Mouse (Mus musculus): Measurements from ENCODE around the gene Pan2.
"Not testable (repeated sequence)": the region's sequence is repeated elsewhere in the genome, so short reads cannot be mapped to it uniquely, and the experiment has no call there.

The Pan2 gene

DNA sequence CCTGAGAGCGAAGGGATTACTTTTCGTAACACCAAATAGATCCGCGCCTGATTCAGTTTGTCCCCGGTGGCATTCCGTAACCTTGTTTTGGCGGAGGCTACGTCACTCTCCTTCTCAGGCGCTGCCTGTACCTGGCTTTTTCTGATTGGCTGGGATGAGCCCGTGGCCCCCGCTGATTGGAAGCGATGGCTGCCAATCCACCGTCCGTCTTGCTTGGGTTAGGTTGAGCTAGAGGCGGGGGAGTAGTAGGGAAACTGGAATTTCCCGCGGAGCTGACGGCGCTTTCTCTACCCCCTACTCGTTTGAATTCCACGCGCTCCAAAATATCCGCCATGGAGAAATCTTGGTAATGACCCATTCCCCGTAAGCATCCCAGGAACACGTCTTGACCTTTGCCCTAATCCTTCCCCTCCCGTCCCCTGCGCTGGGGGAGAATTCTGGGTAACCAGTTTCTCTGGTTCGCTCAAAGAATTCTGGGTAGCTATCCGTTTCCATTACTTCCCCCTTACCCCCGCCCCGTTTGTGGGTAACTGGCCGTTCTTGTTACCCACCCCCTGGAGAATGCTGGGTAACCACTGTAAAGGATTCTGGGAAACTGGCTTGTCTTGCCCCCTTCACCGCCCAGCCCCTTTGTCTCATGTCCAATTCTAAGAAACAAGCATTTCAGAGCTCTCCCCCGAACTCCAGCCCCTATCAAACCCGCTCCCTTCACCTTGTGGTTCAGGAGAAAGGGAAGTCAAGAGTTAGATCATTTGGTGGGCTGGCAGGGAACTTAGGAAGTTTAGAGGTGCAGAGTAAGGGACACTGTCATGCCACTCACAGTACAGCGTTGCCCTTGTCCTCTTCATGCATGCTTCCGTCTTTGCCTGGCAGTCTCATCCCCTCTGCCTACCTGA, at the start of gene Pan2:
Gene Pan2 (plus strand): TSS at position 210 of the 896 bp plus-strand sequence.
- DNase-seq (ENCODE audit: extremely low read depth, low read depth, low spot score): peak; percentile 97

DNA sequence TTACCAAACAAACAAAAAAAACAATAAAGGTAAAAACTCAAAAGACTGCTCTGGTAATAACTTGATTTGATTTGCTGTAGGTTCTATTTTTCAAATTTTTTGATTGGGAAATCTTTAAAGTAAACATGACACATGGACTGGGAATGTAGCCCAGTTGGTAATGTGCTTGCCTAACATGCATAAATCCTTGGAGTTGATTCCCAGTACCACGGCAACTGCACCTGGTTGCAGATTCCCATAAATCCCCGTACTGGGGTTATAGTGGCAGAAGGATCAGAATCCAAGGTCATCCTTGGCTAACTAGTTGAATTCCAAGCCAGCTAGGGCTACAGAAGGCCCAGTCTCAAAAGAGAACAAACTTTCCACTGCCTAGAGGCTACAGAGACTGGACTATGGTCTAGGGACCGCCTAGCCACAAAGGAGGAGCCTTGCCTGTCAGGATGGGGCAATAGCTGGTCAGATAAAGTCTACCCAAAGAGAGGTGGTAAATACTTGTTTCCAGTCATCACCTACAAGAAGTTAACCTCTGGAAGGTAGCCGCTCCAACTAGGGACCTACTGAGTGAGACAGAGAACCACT, 49.4 kb upstream of the Pan2 start, which contains the start of gene Apon:
Gene Apon (plus strand): TSS at position 420 of the 579 bp plus-strand sequence.
- peak; percentile 74 for DNase-seq (ENCODE audit: extremely low read depth, low read depth, low spot score)

DNA sequence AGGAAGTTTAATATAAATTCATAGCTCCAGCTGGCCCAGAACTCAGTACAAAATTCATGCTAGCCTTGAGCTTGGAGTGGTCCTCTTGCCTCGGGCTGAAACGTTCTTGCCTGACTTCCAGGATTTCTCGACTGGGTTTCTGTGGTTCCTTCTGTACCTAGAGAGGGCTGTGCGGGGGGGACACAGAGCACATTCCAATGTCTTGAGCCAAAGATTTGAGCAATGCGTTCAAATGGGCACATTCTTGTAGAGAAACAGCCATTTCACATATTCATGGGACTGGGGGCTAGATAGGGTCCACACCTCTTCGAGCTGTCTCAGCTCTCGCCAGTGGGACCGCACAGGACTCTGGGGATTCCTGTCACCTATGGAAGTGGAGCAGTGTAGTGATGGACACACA, 47.2 kb upstream of the Pan2 start:
- no peak for DNase-seq (ENCODE audit: extremely low read depth, low read depth, low spot score)

DNA sequence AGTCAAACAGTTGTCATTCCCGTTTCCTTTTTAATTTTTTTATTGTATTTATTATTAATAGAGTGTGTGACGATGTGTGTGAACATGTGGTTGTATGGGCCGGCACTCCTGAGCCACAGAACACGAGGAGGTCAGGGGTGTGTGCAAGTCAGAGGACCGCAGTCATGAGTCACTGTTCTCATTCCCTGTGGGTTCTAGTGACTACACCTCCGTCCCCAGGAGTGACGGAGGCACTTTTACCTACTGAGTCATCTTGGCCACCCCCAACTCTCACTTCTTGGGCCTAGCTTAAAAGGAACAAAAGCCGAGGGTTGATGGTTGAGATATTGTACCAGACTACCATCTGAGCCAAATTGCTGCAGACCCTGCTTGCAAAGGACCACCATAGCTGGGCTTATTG, 46.8 kb upstream of the Pan2 start:
- no peak for DNase-seq (ENCODE audit: extremely low read depth, low read depth, low spot score)

DNA sequence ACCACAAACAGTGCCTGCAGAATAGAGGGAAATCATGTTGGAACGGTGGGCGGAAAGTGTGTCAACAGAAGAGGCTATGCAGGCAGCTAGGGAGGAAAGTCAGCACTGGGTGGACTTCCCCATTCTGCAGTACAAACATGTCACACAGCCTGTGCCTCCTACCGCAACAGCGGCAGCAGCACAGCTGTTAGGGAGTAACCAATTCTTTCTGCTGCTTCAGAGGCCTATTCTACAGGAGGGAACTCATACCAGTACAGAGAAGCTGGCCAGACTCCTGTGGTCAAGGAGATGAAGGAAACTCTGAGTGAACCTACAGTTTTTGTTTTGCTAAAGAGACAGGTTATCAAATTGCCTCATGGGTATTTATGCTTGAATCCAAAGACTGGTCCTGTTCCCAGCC, 44.2 kb upstream of the Pan2 start:
- no peak for DNase-seq (ENCODE audit: extremely low read depth, low read depth, low spot score)

DNA sequence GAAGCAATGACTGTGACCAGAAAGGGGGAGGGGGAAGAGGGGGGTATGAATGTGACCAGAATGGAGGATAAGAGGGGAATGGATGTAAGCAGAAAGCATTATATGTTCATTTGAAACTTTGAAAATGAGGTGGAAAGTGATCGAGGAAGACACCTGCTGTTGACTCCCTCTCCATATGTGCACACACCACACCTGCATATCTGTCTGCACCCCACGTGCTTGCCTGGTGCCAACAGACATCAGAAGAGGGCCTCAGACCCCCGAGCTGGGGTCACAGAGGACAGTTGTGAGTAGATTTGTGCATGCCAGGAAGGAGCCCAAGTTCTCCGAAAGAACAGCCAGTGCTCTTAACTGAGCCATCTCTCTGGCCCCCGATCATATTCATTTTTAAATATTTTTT, 43.2 kb upstream of the Pan2 start:
- no peak for DNase-seq (ENCODE audit: extremely low read depth, low read depth, low spot score)

DNA sequence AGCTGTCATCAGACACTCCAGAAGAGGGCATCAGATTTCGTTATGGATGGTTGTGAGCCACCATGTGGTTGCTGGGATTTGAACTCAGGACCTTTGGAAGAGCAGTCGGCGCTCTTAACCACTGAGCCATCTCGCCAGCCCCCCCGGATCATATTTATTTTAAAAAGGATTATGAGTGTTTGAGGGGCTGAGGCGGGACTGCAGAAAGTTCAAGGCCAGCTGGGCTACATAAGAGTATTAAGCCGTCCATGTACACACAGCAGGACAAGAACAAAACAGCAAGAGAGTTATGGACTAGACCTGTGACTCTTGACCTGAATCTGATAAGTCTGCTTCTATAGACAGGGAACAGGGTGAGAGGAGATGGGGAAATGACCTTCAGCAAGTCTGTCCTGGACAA, 42.8 kb upstream of the Pan2 start:
- not testable (repeated sequence) for DNase-seq (ENCODE audit: extremely low read depth, low read depth, low spot score)

DNA sequence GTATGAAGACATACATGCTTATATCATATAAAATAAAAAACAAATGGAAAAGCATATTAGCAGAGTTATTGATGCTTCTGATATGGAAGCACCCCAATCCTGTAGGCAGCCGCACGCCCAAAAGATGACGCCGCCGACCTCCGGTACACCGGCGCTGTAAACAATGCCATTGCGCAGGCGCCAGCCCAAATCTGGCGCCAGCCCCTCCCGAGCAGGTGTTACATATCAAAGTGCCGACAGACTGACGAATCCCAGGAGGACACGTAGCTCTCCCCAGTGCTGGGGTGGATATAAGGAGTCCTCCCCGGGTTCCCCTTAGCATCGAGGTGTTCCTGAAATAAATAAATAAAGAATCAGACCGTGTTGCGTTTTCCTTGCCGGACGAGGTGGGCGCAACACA, 40.8 kb upstream of the Pan2 start:
- no peak for DNase-seq (ENCODE audit: extremely low read depth, low read depth, low spot score)

DNA sequence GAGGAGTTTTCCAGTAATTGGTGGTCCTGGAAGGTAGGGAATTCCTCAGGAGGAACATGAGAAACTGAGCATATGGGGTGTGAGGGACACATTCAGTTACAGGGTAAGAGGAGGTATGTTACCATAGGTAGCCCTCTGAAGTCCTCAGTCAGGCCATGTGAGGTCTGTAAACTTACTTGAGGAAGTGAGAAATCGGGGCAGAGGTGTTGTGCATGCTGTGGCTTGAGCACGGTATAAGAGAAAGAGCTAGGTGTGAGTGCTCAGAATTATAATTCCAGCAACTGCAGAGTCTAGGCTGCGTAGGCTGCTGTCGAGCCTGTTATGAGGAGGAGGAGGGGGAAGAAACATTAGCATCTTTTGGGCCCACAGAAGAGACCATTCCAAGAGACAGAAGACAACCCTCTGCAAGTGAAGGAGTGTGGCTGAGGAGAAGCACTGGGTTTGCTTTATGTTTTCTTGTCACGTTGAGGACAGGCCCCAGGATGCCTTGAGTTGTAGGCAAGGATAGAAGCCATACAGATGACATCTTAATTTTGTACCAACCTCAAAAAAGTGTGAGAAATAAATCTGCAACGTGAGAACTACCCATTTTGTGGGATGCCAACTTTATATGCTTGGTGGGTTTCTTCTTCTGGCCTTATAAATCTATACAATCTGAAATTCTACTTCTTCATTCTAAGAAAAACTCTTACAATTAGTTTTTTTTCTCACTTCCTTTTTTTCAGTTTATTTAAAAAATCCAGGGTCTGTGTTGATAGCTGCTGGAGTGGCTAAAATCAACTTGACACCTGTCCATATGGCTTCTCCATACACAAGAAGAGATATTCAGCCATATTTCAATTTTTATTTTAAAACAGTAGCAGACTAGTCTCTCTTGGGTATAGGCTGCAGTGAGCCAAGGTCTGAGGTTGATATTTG, 39.5 kb upstream of the Pan2 start:
- DNase-seq (ENCODE audit: extremely low read depth, low read depth, low spot score): no peak

DNA sequence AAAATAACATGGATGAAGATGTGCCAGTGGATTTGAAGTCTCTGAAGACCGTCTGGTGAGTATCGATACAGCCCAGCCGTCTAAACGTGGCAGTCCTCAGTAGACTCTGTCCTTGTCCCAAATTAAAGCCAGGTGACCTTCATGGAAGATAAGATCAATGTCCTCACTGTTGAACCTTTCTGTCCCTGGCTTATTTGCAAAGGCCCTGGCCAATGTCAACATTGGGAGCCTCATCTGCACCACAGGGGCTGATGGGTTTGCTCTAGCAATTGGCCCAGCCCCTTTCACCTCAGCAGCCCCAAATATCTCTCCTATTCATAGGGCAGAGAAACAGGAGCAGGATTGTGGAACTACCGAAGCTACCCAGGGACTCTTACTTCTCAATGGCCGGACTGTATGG, 34.8 kb upstream of the Pan2 start, which contains the start of gene Apof:
Gene Apof (plus strand): TSS at position 301 of the 400 bp plus-strand sequence.
- DNase-seq (ENCODE audit: extremely low read depth, low read depth, low spot score): no peak

DNA sequence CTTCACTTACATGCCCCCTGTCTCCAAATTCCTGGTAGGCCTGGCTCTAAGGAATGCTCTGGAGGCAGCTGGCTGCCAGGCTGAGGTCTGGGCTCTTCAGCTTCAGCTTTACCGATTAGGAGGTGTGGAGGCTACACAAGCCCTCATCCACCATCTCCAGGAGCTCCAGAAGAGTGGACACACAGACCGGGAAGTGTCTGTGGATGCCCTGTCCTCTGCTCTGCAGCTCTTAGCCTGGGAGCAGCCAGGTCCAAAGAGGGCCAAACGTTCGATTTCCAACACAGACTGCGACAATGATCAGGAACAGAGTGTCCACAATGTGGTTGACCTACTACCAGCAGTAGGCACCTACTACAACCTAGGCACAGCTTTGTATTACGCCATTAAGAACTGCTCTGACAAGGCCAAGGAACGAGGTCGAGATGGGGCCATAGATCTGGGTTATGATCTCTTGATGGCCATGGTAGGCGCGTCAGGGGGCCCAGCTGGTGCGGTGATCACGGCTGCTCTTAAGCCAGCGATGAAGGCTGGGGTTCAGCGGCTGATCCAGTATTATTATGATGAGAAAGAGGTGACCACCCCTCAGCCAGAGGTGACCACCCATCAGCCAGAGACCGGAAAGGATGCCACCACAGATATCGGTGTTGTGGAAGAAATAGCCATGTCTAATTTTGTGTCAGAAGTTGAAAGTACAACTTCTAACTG, 33.8 kb upstream of the Pan2 start:
- DNase-seq (ENCODE audit: extremely low read depth, low read depth, low spot score): no peak

DNA sequence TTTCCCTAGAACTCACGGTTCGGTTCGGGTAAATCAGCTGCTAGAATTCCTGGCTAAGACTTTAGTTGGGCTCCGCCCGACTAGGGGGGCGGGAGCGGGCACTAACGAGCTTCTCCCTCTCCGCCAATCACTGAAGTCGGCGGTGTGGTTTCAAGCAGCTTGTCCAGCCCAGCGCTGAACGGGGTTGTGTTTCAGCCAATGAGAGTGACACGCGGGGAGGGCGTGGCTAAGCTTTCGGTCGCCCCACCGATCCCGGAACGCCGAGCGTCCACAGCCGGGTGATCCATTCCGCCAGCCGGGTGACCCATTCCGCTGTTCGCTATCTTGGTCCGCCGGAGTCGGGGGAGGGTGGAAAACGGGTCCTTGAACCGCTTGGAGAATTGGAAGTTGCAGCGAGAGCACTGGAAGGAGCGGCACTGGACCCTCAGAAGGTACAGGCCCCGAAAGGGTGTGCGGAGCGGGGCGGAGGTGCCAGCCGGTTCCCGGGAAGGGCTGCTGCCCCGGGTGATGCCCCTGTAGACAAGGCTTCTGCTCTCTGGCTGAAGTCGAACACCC, 32.8 kb upstream of the Pan2 start, which contains the start of gene Stat2:
Gene Stat2 (plus strand): TSS at position 273 of the 555 bp plus-strand sequence.
- DNase-seq (ENCODE audit: extremely low read depth, low read depth, low spot score): peak; percentile 84

DNA sequence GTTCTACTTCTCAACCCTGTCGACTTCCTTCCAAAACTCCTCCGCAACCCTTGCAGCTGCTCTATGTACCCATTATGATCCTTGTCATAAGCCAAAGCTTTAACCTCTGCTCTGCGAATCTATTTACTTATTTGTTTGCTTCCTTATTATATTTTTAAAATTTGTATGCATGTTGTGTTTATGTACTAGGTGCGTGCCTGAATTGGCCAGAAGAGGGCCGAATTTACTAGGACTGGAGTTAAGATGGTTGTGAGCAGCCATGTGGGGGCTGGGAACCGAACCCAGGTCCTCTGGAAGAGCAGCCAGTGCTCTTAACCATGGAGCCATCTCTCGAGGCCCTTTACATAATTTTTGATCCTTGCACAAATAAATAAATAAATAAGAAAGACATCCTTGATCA, 32.3 kb upstream of the Pan2 start:
- DNase-seq (ENCODE audit: extremely low read depth, low read depth, low spot score): no peak

DNA sequence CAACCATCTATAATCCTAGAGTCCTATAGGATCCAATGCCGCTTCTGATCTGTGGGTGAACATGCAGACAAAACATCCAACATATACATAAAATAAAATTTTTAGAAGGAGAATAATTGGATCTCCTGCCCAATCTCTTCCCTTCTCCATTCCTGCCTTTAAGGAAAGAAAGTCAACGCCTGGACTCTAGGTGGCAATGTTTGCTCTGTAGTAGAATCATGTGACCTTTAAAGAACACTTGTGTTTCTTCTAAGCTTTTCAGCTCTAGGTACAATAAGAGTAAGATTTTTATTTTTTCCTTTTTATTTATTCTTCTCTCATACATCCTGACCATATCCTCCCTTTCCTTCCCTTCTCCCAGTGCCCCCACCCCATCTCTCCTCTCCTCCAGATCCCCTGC, 31.3 kb upstream of the Pan2 start:
- no peak for DNase-seq (ENCODE audit: extremely low read depth, low read depth, low spot score)

DNA sequence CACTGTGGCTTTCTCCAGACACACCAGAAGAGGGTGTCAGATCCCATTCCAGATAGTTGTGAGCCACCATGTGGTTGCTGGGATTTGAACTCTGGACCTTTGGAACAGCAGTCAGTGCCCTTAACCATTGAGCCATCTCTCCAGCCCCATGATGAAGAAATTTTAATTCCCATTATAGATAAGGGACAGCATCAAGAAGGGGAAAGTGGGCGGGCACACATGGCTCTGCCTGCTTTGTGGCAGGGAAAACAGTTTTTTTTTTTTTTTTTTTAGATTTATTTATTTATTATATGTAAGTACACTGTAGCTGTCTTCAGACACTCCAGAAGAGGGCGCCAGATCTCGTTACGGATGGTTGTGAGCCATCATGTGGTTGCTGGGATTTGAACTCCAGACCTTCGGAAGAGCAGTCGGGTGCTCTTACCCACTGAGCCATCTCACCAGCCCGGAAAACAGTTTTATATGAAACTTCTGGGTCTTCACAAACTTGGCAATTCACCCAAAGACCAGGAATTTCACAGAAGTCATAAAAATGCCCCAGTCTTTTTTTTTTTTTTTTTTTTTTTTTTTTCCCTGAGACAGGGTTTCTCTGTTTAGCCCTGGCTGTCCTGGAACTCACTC, 30.2 kb upstream of the Pan2 start:
- not testable (repeated sequence) for DNase-seq (ENCODE audit: extremely low read depth, low read depth, low spot score)

DNA sequence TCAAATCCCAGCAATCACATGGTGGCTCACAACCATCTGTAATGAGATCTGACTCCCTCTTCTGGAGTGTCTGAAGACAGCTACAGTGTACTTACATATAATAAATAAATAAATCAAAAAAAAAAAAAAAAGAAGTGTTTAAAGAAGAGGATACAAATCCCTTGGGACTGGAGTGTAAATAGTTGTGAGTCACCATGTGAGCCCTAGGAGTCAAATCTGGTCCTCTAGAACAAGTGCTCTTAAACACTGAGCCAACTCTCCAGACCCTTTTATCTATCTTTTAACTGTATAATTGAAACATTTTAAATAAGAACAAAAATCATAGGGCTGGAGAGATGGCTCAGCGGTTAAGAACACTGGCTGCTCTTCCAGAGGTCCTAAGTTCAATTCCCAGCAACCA, 27.8 kb upstream of the Pan2 start:
- not testable (repeated sequence) for DNase-seq (ENCODE audit: extremely low read depth, low read depth, low spot score)

DNA sequence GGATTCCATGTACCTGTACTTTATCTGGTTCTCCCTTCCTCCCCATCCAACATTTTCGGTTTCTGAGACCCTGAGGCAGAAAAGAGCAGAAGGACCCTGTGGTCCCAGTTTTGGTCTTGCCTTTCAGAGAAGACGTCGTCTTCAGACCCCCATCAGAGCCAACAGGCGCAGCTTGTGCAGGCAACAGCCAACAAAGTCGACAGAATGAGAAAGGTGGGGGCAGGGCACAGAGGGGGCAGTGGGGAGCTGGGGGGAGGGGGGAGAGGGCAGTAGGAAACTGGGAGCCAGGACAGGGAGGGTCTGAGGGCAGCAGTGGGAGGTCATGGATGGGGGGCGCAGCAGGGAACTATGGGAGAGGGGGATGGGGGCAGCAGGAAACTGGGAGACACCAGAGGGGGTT, 25.0 kb upstream of the Pan2 start:
- no peak for DNase-seq (ENCODE audit: extremely low read depth, low read depth, low spot score)

DNA sequence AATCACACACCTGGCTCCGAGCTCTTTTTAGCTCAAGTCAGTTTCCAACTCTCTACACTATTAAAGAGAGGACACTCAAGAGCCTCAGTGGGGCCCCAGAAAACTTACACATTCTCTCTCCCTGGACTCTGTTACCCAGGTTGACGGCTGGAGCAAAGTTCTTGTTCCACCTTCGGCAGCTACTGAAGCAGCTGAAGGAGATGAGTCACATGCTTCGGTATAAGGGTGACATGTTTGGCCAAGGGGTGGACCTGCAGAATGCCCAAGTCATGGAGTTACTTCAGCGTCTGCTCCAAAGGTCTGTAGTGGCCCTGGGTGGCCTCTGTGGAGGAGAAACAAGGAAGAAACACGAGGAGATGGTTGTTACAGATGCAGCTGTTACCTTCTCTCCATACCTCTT, 22.2 kb upstream of the Pan2 start:
- no peak for DNase-seq (ENCODE audit: extremely low read depth, low read depth, low spot score)

DNA sequence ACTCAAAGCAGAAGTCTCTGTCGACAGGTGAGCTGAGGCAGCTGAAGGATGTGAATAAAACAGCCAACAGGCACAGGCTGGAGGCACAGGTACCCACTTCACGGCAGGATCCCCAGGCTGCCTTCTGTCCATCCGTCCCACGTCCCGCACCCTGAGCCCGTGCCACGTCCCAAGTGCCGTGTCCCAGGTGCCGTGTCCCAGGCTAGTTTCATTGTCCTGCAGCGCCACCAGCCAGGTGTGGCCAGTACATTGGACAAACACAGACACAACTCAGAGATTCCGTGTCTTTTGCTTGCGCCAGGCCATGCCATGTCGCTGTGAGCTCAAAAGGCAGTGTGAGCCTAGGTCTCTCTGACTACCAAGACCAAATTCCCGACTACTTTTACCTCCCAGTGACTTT, 21.5 kb upstream of the Pan2 start:
- no peak for DNase-seq (ENCODE audit: extremely low read depth, low read depth, low spot score)

DNA sequence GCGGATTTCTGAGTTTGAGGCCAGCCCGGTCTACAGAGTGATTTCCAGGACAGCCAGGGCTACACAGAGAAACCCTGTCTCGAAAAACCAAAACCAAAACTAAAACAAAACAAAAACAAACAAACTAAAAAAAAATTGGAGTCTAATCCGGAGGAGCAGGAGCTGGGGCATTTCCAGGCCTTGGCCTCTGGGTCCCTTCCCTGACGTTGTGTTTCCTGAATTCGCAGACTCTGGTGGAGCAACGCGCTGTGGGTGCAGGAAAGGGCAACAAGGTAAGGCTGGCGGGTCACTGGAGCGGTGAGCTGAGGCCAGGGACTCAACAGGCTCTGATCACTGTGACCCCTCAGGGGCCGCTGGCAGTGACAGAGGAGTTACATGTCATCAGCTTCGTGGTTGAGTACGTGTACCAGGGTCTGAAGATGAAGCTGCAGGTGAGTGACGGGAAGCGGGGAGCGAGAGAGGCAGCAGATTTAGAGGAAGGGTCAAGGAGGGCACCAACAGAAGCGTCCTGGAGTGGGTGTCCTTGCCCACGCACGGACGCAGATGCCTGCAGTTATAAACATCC, 20.2 kb upstream of the Pan2 start:
- no peak for DNase-seq (ENCODE audit: extremely low read depth, low read depth, low spot score)

Data from fat pad, adult 2 months (tissue).